Mouse (Mus musculus): ENCODE measurements at regions not wholly inside any gene's neighbourhood (a gene's known extent, or its start where the extent isn't known, plus 50 kb on each side); places are given as distances from the start of the nearest gene placed in this dataset.

DNA sequence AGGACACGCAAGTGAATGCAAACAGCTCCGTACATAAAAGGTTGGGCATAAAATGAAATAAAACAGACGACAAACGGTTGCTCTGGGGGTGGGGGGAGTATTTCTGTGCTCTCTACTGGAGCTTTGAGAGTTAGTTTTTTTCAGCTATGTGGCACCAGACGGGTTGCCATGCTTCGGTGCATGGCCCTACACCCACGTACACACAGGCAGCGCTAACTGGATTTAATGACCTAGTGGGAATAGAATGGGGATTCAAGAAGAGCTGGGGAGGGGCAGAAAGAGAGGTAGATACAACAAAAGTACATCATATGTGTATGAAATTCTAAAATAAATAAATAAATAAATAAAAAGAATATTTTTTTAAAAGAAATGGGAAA is 220.5 kb upstream of the Tmem45b start:
- Histone ChIP-seq H3K4me3 (no peak overlapping the region), H3K4me2 (no peak overlapping the region), H3K9me3 (no peaks in the 10 kb centered on the region), H3K4me1 (replicated peaks) (peaks cover 25% of the 10 kb centered on the region), H3K36me3 (no peaks in the 10 kb centered on the region), H3K9ac (no peak overlapping the region), H3K27ac (replicated peaks) (no peak overlapping the region), H3K27me3 (peaks cover 3% of the 10 kb centered on the region; the same call in 1 of the 2 replicates)
- ATAC-seq (ENCODE audit: low FRiP score, low read depth) = no peak
- WGBS = 57% methylated on average over 8 of the region's 8 CpGs

DNA sequence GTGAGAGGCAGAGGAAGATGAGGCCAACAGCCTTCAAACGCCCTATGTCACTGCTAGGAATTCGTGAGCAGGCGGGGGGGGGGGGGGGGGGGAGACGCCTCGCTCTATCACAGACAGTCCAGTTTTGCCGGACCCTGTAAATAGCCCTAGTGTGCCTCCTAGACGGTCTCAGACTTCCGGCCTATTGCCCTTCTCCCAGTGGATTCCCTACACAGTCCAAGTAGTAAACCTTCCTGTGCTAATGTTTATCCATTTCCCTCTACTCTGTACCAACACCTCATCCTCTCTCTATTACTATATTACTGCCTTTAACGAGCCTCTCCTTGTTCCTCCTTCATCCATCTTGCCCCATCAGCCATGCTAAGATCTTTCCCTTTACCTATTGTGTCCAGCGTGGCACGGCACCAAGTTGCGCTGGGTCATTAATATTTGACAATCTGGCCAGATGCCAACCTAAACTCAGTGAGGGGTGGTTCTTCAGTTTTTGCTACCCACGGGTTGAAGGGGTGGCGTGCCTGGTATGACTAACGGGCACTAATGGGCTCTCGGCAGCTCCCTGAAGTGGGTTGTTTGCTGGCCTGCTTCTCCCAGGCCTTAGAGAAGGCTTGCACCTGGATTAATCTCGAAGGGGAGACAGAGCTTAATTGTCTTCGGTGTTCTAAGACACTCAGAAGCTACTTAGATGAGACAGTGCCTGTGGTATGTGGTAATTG is 220.0 kb upstream of the Tmem45b start:
- Histone ChIP-seq H3K9me3 (no peaks in the 10 kb centered on the region), H3K27ac (replicated peaks) (no peak overlapping the region), H3K36me3 (no peaks in the 10 kb centered on the region), H3K27me3 (peaks cover 3% of the 10 kb centered on the region; the same call in 1 of the 2 replicates), H3K4me1 (replicated peaks) (peaks cover 25% of the 10 kb centered on the region), H3K9ac (no peak overlapping the region), H3K4me2 (no peak overlapping the region), H3K4me3 (no peak overlapping the region)
- peak; percentile 49; the same call in 1 of the 2 replicates for ATAC-seq (ENCODE audit: low FRiP score, low read depth)
- 37% methylated on average over 18 of the region's 18 CpGs for WGBS

DNA sequence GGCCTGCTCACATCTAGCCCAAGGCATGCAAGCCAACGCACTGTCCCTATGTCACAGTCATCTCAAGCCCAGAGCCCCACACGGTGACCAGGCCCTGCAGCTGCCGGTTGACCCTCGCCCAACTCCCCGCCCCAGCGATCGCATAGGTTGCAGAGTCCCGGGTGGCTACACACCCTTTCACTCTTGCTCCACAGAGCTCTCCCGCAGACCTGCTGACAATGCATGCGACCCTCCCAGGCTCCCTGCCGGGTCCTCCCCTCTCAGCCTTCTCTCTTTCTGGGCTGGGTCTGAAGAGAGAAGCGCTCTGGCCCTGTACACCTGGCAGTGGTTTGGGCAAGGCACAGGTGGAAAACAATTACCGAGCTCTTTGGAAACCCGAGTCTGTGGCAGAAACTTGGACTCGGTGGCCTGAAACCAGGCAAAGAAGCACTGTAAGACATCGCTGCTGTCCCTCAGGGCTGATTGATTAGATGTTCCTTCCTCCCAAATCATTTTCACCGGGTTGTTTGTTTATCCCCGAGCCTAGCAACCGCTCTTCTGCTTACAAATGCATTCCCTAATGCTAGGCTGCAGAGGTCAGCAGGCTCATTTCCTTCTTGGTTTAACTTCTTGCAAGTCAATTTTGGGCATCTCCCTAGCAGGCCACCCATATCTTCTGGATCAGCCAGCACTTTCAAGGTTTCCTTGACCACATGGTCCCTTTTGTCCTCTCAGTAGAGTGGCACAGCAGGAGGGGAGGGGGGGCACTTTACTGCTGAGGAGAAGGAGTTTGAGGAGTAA is 219.2 kb upstream of the Tmem45b start:
- WGBS = 6% methylated on average over 19 of the region's 19 CpGs
- no peaks in the 10 kb centered on the region for H3K36me3 ChIP-seq
- H3K4me2 ChIP-seq = no peak overlapping the region; the same call in 1 of the 2 replicates
- peaks cover 3% of the 10 kb centered on the region; the same call in 1 of the 2 replicates for H3K27me3 ChIP-seq
- H3K27ac ChIP-seq (replicated peaks) = no peak overlapping the region
- ATAC-seq (ENCODE audit: low FRiP score, low read depth) = no peak
- H3K9me3 ChIP-seq = no peaks in the 10 kb centered on the region
- H3K4me1 ChIP-seq (replicated peaks) = peaks cover 25% of the 10 kb centered on the region
- H3K9ac ChIP-seq = no peak overlapping the region
- no peak overlapping the region for H3K4me3 ChIP-seq

DNA sequence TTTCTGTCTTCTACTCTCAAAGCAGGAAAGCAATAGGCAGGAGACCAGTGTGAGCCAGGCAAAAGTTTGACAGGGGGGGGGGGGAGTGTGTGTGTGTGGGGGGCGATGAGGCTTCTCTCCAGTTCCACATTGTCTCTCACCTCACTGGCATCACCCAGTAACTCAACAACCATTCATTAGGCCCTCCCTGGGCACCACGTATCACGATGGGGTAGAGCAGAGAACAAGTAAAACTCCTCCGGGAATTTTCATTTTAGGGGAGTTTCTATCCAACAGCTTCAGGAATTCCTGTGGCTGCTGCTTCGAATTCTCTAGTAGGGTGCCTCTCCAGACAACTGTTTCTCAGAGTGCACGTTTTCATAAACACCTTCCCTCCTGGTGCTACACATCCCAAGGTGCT is 218.6 kb upstream of the Tmem45b start:
- 26% methylated on average over 6 of the region's 6 CpGs for WGBS
- peaks cover 3% of the 10 kb centered on the region; the same call in 1 of the 2 replicates for H3K27me3 ChIP-seq
- H3K4me2 ChIP-seq = no peak overlapping the region
- H3K9me3 ChIP-seq = no peaks in the 10 kb centered on the region
- peaks cover 19% of the 10 kb centered on the region for H3K4me1 ChIP-seq (replicated peaks)
- no peak for ATAC-seq (ENCODE audit: low FRiP score, low read depth)
- no peak overlapping the region for H3K4me3 ChIP-seq
- H3K9ac ChIP-seq = no peak overlapping the region
- H3K27ac ChIP-seq (replicated peaks) = no peak overlapping the region
- no peaks in the 10 kb centered on the region for H3K36me3 ChIP-seq

DNA sequence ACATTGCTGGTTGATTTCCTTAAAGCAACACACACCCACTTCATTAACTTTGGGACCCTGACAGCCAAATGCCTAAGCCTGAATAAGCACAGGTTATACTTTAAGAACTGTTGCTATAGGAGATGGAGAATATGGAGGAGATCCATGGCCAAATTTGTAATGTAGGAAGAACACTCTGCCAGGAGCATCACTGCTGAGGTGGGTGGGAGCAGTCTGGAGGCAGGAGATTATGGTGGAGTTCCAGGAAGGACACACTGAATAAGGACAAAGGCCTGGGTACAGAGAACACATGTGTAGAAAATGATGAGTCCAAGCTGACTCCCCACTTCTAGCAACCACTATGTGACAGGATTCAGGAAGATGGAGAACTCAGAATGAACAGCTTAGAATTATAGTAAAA is 212.9 kb upstream of the Tmem45b start:
- ATAC-seq (ENCODE audit: low FRiP score, low read depth) = no peak
- Histone ChIP-seq H3K36me3 (no peaks in the 10 kb centered on the region), H3K9ac (no peak overlapping the region), H3K4me1 (replicated peaks) (no peaks in the 10 kb centered on the region), H3K27me3 (no peaks in the 10 kb centered on the region), H3K4me3 (no peak overlapping the region), H3K27ac (replicated peaks) (no peak overlapping the region), H3K9me3 (no peaks in the 10 kb centered on the region), H3K4me2 (no peak overlapping the region)

DNA sequence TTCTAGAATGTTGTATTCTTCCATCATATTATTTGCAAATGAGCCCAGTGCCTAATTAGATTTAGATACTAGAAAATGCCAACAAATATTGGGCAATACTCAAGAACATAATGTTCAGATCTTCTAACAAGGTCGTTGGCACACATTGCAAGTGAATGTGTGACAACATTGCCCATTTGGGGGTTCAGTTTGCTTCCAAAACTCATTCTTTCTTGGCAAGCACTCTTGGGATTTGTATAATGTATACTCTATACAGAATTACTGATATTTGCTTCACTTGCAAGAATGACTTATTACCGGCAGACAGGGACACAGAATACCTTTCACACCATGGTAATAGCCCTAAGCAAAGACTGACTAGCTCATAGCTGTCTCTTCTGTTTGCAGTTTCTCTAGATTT is 194.8 kb upstream of the Tmem45b start:
- H3K27ac ChIP-seq (replicated peaks) = no peak overlapping the region
- H3K4me1 ChIP-seq (replicated peaks) = no peaks in the 10 kb centered on the region
- no peaks in the 10 kb centered on the region for H3K27me3 ChIP-seq
- H3K9ac ChIP-seq = no peak overlapping the region
- no peaks in the 10 kb centered on the region for H3K9me3 ChIP-seq
- H3K4me3 ChIP-seq = no peak overlapping the region
- WGBS = 72% methylated on average over 2 of the region's 2 CpGs
- no peak for ATAC-seq (ENCODE audit: low FRiP score, low read depth)
- no peaks in the 10 kb centered on the region for H3K36me3 ChIP-seq
- H3K4me2 ChIP-seq = no peak overlapping the region

DNA sequence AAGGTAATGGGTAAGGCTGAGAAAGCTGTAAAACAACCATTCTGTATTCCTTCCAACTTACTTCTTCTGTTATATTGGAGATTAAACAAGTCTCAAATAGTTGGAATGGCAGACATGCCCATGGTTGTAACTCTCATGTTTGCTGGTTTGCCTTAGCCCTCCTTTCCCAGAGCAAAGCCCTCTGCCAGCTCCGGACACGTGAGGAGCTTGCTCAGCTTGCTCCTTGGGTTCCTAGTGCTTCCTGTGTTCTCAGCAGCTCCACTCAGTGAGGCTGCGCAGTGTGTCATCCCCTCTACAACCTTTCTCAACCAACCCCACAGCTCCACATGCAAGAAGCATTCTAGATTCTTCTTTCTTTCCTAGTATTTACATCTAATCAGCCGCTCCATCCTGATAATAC is 193.3 kb upstream of the Tmem45b start:
- 94% methylated on average over 4 of the region's 4 CpGs for WGBS
- no peak overlapping the region for H3K4me2 ChIP-seq
- ATAC-seq (ENCODE audit: low FRiP score, low read depth) = no peak

DNA sequence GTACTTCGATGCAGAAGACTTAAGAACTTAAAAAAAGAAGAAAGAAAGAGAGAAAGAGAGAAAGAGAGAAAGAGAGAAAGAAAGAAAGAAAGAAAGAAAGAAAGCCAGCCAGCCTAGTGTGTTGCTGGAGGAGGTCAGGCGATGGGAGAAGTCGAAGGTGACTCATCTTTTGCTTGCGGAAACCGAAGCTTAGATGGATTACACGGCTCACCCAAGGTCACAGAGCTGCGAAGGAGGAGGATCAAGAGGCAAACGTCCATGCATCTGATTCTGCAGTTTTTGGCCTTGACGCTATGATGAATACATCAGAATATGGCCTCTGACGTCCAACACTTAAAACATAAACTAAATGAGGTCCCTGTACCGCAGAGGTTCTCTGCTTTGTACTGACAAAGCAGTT is 192.4 kb upstream of the Tmem45b start:
- H3K27ac ChIP-seq (replicated peaks) = no peak overlapping the region
- H3K27me3 ChIP-seq = no peaks in the 10 kb centered on the region
- no peaks in the 10 kb centered on the region for H3K9me3 ChIP-seq
- H3K4me1 ChIP-seq (replicated peaks) = no peaks in the 10 kb centered on the region
- no peaks in the 10 kb centered on the region for H3K36me3 ChIP-seq
- no peak overlapping the region for H3K9ac ChIP-seq
- 87% methylated on average over 11 of the region's 11 CpGs for WGBS
- H3K4me3 ChIP-seq = no peak overlapping the region
- H3K4me2 ChIP-seq = no peak overlapping the region
- ATAC-seq (ENCODE audit: low FRiP score, low read depth) = no peak

More for the DNA sequence above, 193.3 kb upstream of the Tmem45b start:
- Histone ChIP-seq H3K9ac (no peak overlapping the region), H3K36me3 (no peaks in the 10 kb centered on the region), H3K4me1 (replicated peaks) (no peaks in the 10 kb centered on the region), H3K4me3 (no peak overlapping the region), H3K27me3 (no peaks in the 10 kb centered on the region), H3K9me3 (no peaks in the 10 kb centered on the region), H3K27ac (replicated peaks) (no peak overlapping the region)

DNA sequence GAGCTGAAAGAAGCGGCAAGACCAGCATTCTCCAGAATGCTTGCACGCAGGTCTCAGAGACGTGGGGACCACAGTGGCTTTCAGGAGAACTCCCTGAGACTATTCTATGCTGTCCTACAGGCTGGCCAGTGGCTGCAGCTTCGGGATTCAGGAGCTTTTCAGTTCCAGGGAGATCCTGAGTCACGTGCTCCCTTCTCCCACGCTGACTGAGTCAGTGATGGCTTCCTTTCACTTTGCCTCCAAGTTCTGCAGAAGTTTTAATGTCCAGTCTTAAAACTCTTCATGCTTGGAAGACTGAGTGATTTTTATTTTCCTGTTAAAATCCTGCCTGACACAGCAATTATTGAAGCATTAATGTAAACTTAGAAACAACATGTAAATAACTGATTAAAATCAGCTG is 190.5 kb upstream of the Tmem45b start:
- H3K27me3 ChIP-seq = no peaks in the 10 kb centered on the region
- H3K4me1 ChIP-seq (replicated peaks) = no peaks in the 10 kb centered on the region
- no peak overlapping the region for H3K4me2 ChIP-seq
- H3K9ac ChIP-seq = no peak overlapping the region
- H3K9me3 ChIP-seq = no peaks in the 10 kb centered on the region
- ATAC-seq (ENCODE audit: low FRiP score, low read depth) = no peak
- WGBS = 91% methylated on average over 6 of the region's 6 CpGs
- H3K4me3 ChIP-seq = no peak overlapping the region
- no peaks in the 10 kb centered on the region for H3K36me3 ChIP-seq
- no peak overlapping the region for H3K27ac ChIP-seq (replicated peaks)

DNA sequence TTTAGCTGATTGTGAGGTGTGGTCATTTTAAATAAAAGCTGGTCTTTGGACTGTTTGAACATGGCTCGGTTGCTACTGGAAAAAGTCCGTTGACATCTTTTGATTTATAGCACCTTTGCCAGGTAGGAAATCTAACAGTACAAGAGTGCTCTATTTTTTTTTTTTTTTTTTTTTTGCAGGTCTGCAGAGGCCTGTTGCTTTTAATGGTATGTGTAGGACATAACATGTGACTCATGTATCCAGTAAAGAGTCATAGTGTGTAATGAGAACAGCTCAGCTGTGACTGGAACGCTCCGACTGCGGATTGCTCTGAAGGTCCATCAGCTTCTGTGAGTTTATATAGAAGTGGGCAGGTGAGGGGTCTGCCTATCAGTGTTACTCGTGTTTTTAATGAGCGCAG is 190.0 kb upstream of the Tmem45b start:
- no peak for ATAC-seq (ENCODE audit: low FRiP score, low read depth)
- H3K36me3 ChIP-seq = no peaks in the 10 kb centered on the region
- H3K27me3 ChIP-seq = no peaks in the 10 kb centered on the region
- WGBS = 90% methylated on average over 7 of the region's 7 CpGs
- H3K9ac ChIP-seq = no peak overlapping the region
- no peaks in the 10 kb centered on the region for H3K4me1 ChIP-seq (replicated peaks)
- no peak overlapping the region for H3K4me3 ChIP-seq
- no peak overlapping the region for H3K4me2 ChIP-seq
- no peaks in the 10 kb centered on the region for H3K9me3 ChIP-seq
- no peak overlapping the region for H3K27ac ChIP-seq (replicated peaks)

DNA sequence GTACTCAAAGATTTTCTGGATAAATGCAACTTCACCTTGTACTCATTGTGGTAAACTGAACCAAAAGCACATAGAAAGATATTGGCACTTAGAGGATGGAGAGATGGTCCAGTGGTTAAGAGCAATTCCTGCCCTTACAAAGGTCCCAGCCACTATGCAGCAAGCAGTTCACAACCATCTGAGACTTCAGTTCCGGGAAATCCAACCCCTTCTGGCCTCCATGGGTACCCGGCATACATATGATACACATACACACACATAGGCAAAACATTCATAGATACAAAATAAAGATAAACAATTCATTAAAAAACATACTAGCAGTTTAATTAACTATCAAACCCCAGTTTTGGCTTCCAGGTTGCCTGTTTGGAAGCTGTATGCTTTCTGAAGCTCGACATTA is 189.5 kb upstream of the Tmem45b start:
- no peak overlapping the region for H3K4me3 ChIP-seq
- H3K4me1 ChIP-seq (replicated peaks) = no peaks in the 10 kb centered on the region
- no peaks in the 10 kb centered on the region for H3K27me3 ChIP-seq
- H3K4me2 ChIP-seq = no peak overlapping the region
- WGBS = 94% methylated on average over 3 of the region's 3 CpGs
- ATAC-seq (ENCODE audit: low FRiP score, low read depth) = no peak
- H3K9me3 ChIP-seq = no peaks in the 10 kb centered on the region
- H3K9ac ChIP-seq = no peak overlapping the region
- H3K36me3 ChIP-seq = no peaks in the 10 kb centered on the region
- H3K27ac ChIP-seq (replicated peaks) = no peak overlapping the region

DNA sequence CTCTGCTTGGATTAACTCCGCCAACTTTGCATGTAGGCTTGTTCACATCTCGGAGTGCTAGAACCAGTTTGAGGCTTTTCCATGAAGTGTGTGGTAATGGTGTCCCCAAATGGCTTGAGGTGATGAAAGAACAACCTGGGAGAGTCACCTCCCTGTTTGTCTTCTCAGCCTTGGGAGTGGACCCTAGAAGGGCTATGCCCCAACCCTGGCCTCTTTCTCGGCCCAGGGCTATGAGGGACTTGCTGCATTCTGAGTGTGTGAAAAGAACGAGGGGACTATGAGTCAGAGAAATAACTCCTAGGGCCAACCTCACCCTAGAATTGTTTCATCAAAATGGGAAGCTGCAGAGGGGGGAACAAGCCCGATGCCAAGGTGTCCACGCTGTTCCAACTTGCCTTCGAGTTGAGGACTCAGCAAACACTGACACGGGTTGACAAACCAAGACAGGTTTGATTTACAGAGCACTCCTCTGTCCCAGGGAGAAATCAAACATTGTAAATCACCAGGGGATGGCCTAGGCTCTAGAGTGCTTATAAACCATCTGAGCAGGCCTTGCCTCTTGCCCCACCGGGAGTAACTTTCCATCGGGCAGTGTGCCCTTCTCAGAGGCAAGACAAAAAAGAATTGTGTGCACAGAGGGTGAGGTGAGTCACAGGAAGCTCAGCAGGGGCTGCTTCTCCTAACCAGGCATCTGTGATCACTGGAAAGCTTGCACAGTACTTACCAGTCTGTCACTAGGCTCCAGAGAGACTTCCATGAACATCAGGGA is 186.3 kb upstream of the Tmem45b start:
- Histone ChIP-seq H3K4me1 (replicated peaks) (no peaks in the 10 kb centered on the region), H3K9me3 (no peaks in the 10 kb centered on the region), H3K4me3 (no peak overlapping the region), H3K27ac (replicated peaks) (no peak overlapping the region), H3K27me3 (no peaks in the 10 kb centered on the region), H3K4me2 (no peak overlapping the region), H3K9ac (no peak overlapping the region), H3K36me3 (no peaks in the 10 kb centered on the region)
- ATAC-seq (ENCODE audit: low FRiP score, low read depth) = no peak
- 89% methylated on average over 10 of the region's 10 CpGs for WGBS
